Mouse (Mus musculus): ENCODE results near the gene Kdelr1. TPM values are rescaled to one million over a fixed set of nuclear protein-coding genes. Genes with fewer than 3 reads are reported as not detected.

Gene Kdelr1
- total and polyA plus RNA-seq, 3 experiments, result 42.3 to 60.6 TPM; not detected in 1

- 0 out of 2 replicates have a peak, but pooled peaks have one; percentile 23 for TF ChIP-seq ZMIZ1 (IDR thresholded peaks at IDR 0.05; ENCODE audit: low read depth, low read length)
- no peak for TF ChIP-seq UBTF (IDR thresholded peaks at IDR 0.05; ENCODE audit: borderline replicate concordance, insufficient read depth, low read depth, low read length)
- no peak for TF ChIP-seq EP300 (IDR thresholded peaks at IDR 0.05; ENCODE audit: low read depth in 1 of 2, low read length in 2 of 2)
Observed at GRCm38 (mm10) chr7:45865925-45866910, 6.4 kb upstream of the Kdelr1 start (continued).

GRCm38 (mm10) chr7:45867871-45868270, 4.7 kb upstream of the Kdelr1 start:
- H3K4me1 ChIP-seq (ENCODE audit: control insufficient read depth in 1 of 2, insufficient read depth in 2 of 2, low read length in 2 of 2), result peaks cover 5 to 19% of the 10 kb centered on the region in 2 experiments; a peak in 3 of 4 replicates
- no peak overlapping the region for H3K27ac ChIP-seq (ENCODE audit: control insufficient read depth, low read depth, low read length)
- H3K9me3 ChIP-seq (replicated peaks; ENCODE audit: insufficient read depth, low read length), result no peaks in the 10 kb centered on the region
- H3K4me3 ChIP-seq (ENCODE audit: control insufficient read depth in 1 of 2, insufficient read depth in 1 of 2, low read depth in 2 of 2, low read length in 2 of 2), result no peak overlapping the region
- no peak for TF ChIP-seq POLR2A (IDR thresholded peaks at IDR 0.05; ENCODE audit: control insufficient read depth in 1 of 2, insufficient read depth in 1 of 2, low read depth in 1 of 2, low read length in 2 of 2, poor library complexity in 1 of 2)
- TF ChIP-seq BHLHE40 (IDR thresholded peaks at IDR 0.05; ENCODE audit: borderline replicate concordance, low read depth, low read length), result no peak
- no peaks in the 10 kb centered on the region; a peak in 1 of 4 replicates for H3K27me3 ChIP-seq (ENCODE audit: control insufficient read depth in 1 of 2, insufficient read depth in 2 of 2, low read length in 2 of 2)
- peaks cover 3% of the 10 kb centered on the region; the same call in 1 of the 2 replicates for H3K79me2 ChIP-seq (ENCODE audit: control insufficient read depth, insufficient read depth, low read length, poor library complexity)
- H3K9ac ChIP-seq (ENCODE audit: control insufficient read depth, low read depth, low read length, poor library complexity, severe bottlenecking), result no peak overlapping the region
- peaks cover 0 to 5% of the 10 kb centered on the region in 2 experiments; a peak in 1 of 4 replicates for H3K36me3 ChIP-seq (ENCODE audit: control insufficient read depth in 1 of 2, insufficient read depth in 2 of 2, low read length in 2 of 2)
- no peak for DNase-seq (ENCODE audit: low read depth, low spot score)

DNA sequence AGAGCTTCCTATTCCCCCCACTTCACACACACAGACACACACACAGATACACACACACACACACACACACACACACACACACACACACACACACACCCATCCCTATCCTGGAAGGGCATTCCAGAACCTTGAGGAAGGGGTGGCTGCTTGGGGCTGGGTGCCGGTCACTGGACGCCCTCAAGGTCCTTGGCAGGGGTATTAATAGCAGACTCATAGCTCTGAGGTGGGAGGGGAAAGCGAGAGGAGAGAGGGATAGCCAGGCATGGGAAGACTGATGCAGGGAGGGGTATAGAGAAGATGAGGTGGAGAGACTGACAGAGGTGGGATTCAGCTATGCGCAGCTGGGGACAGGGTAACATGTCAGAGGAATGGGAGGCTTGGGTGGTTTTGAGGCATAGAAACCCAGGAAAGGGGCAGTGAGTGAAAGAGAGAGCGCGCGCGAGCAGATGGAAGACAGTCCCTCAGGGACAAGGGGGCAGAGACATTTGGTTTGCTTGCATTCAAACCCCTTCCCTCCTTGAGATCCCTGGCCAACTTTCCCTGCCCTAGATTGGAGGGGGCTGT, 3.4 kb upstream of the Kdelr1 start:
- Histone ChIP-seq H3K27me3 (ENCODE audit: control insufficient read depth in 1 of 2, insufficient read depth in 2 of 2, low read length in 2 of 2) (no peaks in the 10 kb centered on the region; a peak in 1 of 4 replicates), H3K79me2 (ENCODE audit: control insufficient read depth, insufficient read depth, low read length, poor library complexity) (peaks cover 12% of the 10 kb centered on the region), H3K9me3 (replicated peaks; ENCODE audit: insufficient read depth, low read length) (no peaks in the 10 kb centered on the region), H3K27ac (ENCODE audit: control insufficient read depth, low read depth, low read length) (no peak overlapping the region), H3K4me3 (ENCODE audit: control insufficient read depth in 1 of 2, insufficient read depth in 1 of 2, low read depth in 2 of 2, low read length in 2 of 2) (no peak overlapping the region), H3K4me1 (ENCODE audit: control insufficient read depth in 1 of 2, insufficient read depth in 2 of 2, low read length in 2 of 2) (peaks cover 5 to 22% of the 10 kb centered on the region in 2 experiments; a peak in 3 of 4 replicates), H3K36me3 (ENCODE audit: control insufficient read depth in 1 of 2, insufficient read depth in 2 of 2, low read length in 2 of 2) (peaks cover 0 to 7% of the 10 kb centered on the region in 2 experiments; a peak in 1 of 4 replicates), H3K9ac (ENCODE audit: control insufficient read depth, low read depth, low read length, poor library complexity, severe bottlenecking) (no peak overlapping the region)
- DNase-seq (ENCODE audit: low read depth, low spot score), result no peak
- TF ChIP-seq USF1 (IDR thresholded peaks at IDR 0.05; ENCODE audit: low read depth, low read length) (no peak), EP300 (IDR thresholded peaks at IDR 0.05; ENCODE audit: low read depth in 1 of 2, low read length in 2 of 2) (no peak), USF2 (IDR thresholded peaks at IDR 0.05; ENCODE audit: borderline replicate concordance in 1 of 2, insufficient read depth in 1 of 2, low read depth in 1 of 2, low read length in 2 of 2) (no peak), MAX (IDR thresholded peaks at IDR 0.05; ENCODE audit: low read length) (no peak), TAL1 (IDR thresholded peaks at IDR 0.05; ENCODE audit: low read length) (no peak), BHLHE40 (IDR thresholded peaks at IDR 0.05; ENCODE audit: borderline replicate concordance, low read depth, low read length) (no peak), GATA1 (IDR thresholded peaks at IDR 0.05; ENCODE audit: low read depth, low read length) (no peak), E2F4 (IDR thresholded peaks at IDR 0.05; ENCODE audit: borderline replicate concordance, low read depth, low read length) (no peak), ZMIZ1 (IDR thresholded peaks at IDR 0.05; ENCODE audit: low read depth, low read length) (no peak), MEF2A (IDR thresholded peaks at IDR 0.05; ENCODE audit: extremely low read depth, insufficient replicate concordance, low read depth, low read length, poor library complexity, severe bottlenecking) (no peak)

All from MEL (cell line).